Mouse (Mus musculus) midbrain, embryonic 16.5 days (tissue): Measurements from ENCODE around the gene Slc23a2. TPM values are rescaled to one million over a fixed set of nuclear protein-coding genes. Genes with fewer than 3 reads are reported as not detected.

Experiments
- ATAC-seq: fragments of 200-750 bp; cut with Nextera tagmentation; 2 replicates; pipeline ENCODE4 v1.8.0; 2017; ENCODE audit warnings: moderate TSS enrichment
- H3K27ac ChIP-seq: fragments of 300-500 bp; sonication (generic); 2 replicates; pipeline ENCODE4 v1.5.1; 2014; ENCODE audit warnings: mild to moderate bottlenecking, low read length, mixed read lengths
- H3K27me3 ChIP-seq: fragments of 300-500 bp; sonication (generic); 2 replicates; pipeline ENCODE4 v1.6.1; 2014; ENCODE audit warnings: low read depth, low read length, mixed read lengths; ENCODE audit not compliant: control insufficient read depth, insufficient read depth
- H3K36me3 ChIP-seq: fragments of 300-500 bp; sonication (generic); 2 replicates; pipeline ENCODE4 v1.6.1; 2014; ENCODE audit warnings: mild to moderate bottlenecking, low read length, moderate library complexity, mixed read lengths; ENCODE audit not compliant: control insufficient read depth, insufficient read depth
- H3K4me1 ChIP-seq: fragments of 300-500 bp; sonication (generic); 2 replicates; pipeline ENCODE4 v1.6.1; 2014; ENCODE audit warnings: mild to moderate bottlenecking, low read length, mixed read lengths; ENCODE audit not compliant: control insufficient read depth, insufficient read depth
- H3K4me2 ChIP-seq: fragments of 300-500 bp; sonication (generic); 2 replicates; pipeline ENCODE4 v1.6.1; 2014; ENCODE audit warnings: mild to moderate bottlenecking, low read length, mixed read lengths
- H3K4me3 ChIP-seq: fragments of 300-500 bp; sonication (generic); 2 replicates; pipeline ENCODE4 v1.5.1; 2014; ENCODE audit warnings: low read depth, mild to moderate bottlenecking, low read length, moderate library complexity, mixed read lengths
- H3K9ac ChIP-seq: fragments of 300-500 bp; sonication (generic); 2 replicates; pipeline ENCODE4 v1.6.1; 2014; ENCODE audit warnings: low read depth, low read length, mixed read lengths
- H3K9me3 ChIP-seq: fragments of 300-500 bp; sonication (generic); replicated peaks from 2 replicates; pipeline ENCODE4 v1.6.1; 2014; ENCODE audit warnings: mild to moderate bottlenecking, low read length, mixed read lengths; ENCODE audit not compliant: control insufficient read depth, poor library complexity, severe bottlenecking
- WGBS: fragments of 180-500 bp; shearing (Covaris S2); extraction: QIAGEN DNeasy Blood & Tissue Kit; methylation state at CpG from one replicate; pipeline ENCODE4 v1.1.7; 2014; 5-methylcytosine and 5-hydroxymethylcytosine counted together
- polyA plus RNA-seq: library from polyadenylated mRNA; unstranded; fragments of >200 nt; fragmentation: Nextera tagmentation; extraction: Ambion mirVana; gene quantifications from 2 replicates; pipeline ENCODE4 v1.2.1, GENCODE M21; 2015

Gene Slc23a2
- polyA plus RNA-seq, 1 experiment from 2014 or later = 37.9 TPM

DNA sequence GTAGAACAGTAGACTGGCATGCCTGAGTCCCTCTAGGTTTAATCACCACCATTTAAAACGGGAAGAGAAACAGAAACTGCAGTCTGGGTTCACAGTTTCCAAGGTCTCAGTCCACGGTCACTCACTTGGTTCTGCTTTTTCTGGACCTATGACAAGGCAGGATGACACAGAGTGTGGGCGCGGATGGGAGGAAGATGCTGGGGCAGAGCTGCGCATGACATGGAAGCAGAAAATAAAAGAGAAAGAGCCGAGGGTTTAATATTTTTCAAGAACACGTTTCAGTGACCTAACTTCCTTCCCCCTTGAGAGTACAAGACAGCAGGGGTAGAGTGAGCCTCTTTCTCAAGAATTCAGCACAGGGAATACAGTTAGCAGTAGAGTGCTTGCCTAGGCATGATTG, 24.2 kb upstream of the Slc23a2 start:
- H3K4me3 ChIP-seq = no peak overlapping the region
- H3K27me3 ChIP-seq = no peaks in the 10 kb centered on the region
- no peaks in the 10 kb centered on the region for H3K36me3 ChIP-seq
- 89% methylated on average over 7 of the region's 7 CpGs for WGBS
- no peaks in the 10 kb centered on the region for H3K4me1 ChIP-seq
- ATAC-seq = no peak
- no peak overlapping the region for H3K27ac ChIP-seq
- H3K4me2 ChIP-seq = no peak overlapping the region
- H3K9me3 ChIP-seq = no peaks in the 10 kb centered on the region
- H3K9ac ChIP-seq = no peak overlapping the region

DNA sequence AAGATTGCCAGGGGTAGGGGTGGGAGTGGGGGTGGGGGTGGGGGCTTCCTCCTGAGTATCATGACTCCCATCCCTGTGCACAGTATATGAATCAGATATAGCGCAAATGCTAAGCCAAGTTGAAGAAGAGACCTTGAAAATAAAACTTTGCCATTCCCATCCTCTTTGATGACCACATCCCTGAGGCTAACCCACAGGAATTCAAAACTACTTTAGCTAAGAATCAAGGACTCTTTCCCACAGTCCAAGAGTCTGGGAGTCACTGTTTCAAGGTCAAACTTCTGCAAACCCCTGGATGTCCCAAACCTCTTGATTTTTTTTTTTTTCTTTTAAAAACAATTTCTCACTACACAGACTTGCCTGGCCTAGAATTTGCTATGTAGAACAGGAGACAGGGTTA, 18.7 kb upstream of the Slc23a2 start:
- Histone ChIP-seq H3K27me3 (no peaks in the 10 kb centered on the region), H3K4me3 (no peak overlapping the region), H3K4me2 (no peak overlapping the region), H3K36me3 (no peaks in the 10 kb centered on the region), H3K4me1 (no peaks in the 10 kb centered on the region), H3K9ac (no peak overlapping the region), H3K9me3 (no peaks in the 10 kb centered on the region), H3K27ac (no peak overlapping the region)
- WGBS = 100% methylated on average over 1 of the region's 1 CpGs
- no peak for ATAC-seq

- 69% methylated on average over 4 of the region's 4 CpGs for WGBS
- H3K4me3 ChIP-seq = no peak overlapping the region
- no peak for ATAC-seq
Observed at GRCm38 (mm10) chr2:132157482-132157881, 12.6 kb upstream of the Slc23a2 start.

GRCm38 (mm10) chr2:132152670-132153069, 7.8 kb upstream of the Slc23a2 start:
- WGBS = 60% methylated on average over 5 of the region's 5 CpGs

More at GRCm38 (mm10) chr2:132157482-132157881, 12.6 kb upstream of the Slc23a2 start:
- Histone ChIP-seq H3K27ac (no peak overlapping the region), H3K27me3 (no peaks in the 10 kb centered on the region), H3K9me3 (no peaks in the 10 kb centered on the region), H3K4me1 (no peaks in the 10 kb centered on the region), H3K4me2 (no peak overlapping the region), H3K36me3 (no peaks in the 10 kb centered on the region), H3K9ac (no peak overlapping the region)

DNA sequence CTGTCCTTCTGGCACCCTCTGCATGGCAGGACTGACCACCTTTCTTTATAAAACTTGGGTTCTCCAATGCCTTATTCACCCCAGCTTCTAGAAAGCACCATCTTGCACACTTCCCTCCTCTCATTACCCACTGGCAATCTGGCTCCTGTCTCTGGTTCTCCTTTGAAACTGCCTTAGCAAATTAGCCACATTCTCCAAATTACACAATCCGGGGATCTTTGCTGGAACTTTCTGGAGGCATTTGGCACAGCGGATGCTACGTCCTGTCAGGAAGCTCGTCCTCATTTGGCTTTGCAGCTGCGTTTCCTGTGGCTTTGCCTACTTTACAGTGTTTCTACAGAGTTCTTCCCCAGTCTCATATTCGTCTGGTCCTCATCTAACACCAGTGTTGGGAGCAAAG, 6.7 kb upstream of the Slc23a2 start:
- H3K4me2 ChIP-seq = no peak overlapping the region
- no peaks in the 10 kb centered on the region for H3K27me3 ChIP-seq
- H3K9ac ChIP-seq = no peak overlapping the region
- ATAC-seq = no peak
- H3K9me3 ChIP-seq = no peaks in the 10 kb centered on the region
- H3K36me3 ChIP-seq = no peaks in the 10 kb centered on the region
- no peak overlapping the region for H3K4me3 ChIP-seq
- H3K27ac ChIP-seq = no peak overlapping the region
- no peaks in the 10 kb centered on the region for H3K4me1 ChIP-seq
- WGBS = 85% methylated on average over 6 of the region's 6 CpGs

More at GRCm38 (mm10) chr2:132152670-132153069, 7.8 kb upstream of the Slc23a2 start:
- Histone ChIP-seq H3K27me3 (no peaks in the 10 kb centered on the region), H3K36me3 (no peaks in the 10 kb centered on the region), H3K4me3 (no peak overlapping the region), H3K4me2 (no peak overlapping the region), H3K9me3 (no peaks in the 10 kb centered on the region), H3K9ac (no peak overlapping the region), H3K4me1 (no peaks in the 10 kb centered on the region), H3K27ac (no peak overlapping the region)
- ATAC-seq = no peak

DNA sequence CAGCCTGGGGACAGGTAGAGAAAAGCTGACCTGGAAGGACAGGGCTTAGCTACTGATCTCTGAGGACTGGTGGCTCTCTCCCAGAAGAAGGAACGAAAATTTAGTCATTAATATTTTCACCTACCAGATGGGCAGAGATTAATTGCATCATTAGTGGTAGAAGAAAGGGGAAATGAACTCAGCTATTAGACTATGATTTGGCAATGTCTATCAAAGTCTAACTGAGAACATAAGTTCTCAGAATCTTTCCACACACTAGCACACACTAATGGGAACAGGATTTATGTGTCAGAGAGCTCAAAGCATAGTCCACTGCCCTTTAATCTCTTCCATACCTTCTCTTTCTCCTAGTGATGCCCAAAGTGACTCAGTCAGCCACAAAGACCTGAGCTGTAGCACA, 6.0 kb upstream of the Slc23a2 start:
- 59% methylated on average over 1 of the region's 1 CpGs for WGBS
- no peak for ATAC-seq
- H3K4me3 ChIP-seq = no peak overlapping the region
- H3K9ac ChIP-seq = no peak overlapping the region
- H3K27me3 ChIP-seq = no peaks in the 10 kb centered on the region
- no peaks in the 10 kb centered on the region for H3K36me3 ChIP-seq
- H3K27ac ChIP-seq = no peak overlapping the region
- H3K4me1 ChIP-seq = peaks cover under 1% of the 10 kb centered on the region
- no peak overlapping the region for H3K4me2 ChIP-seq
- H3K9me3 ChIP-seq = no peaks in the 10 kb centered on the region

- Histone ChIP-seq H3K27me3 (no peaks in the 10 kb centered on the region), H3K4me3 (no peak overlapping the region), H3K36me3 (no peaks in the 10 kb centered on the region), H3K9me3 (no peaks in the 10 kb centered on the region), H3K27ac (no peak overlapping the region), H3K4me2 (no peak overlapping the region), H3K9ac (no peak overlapping the region), H3K4me1 (peaks cover 21% of the 10 kb centered on the region)
- ATAC-seq = no peak
- 45% methylated on average over 4 of the region's 4 CpGs for WGBS
Observed at GRCm38 (mm10) chr2:132146502-132146901, 1.6 kb upstream of the Slc23a2 start.

GRCm38 (mm10) chr2:132143943-132144927, 673 bp downstream of the Slc23a2 start:
- ATAC-seq = peak; percentile 50
- H3K9ac ChIP-seq = peak overlapping the region; percentile 97
- peaks cover 21% of the 10 kb centered on the region for H3K4me1 ChIP-seq
- H3K9me3 ChIP-seq = no peaks in the 10 kb centered on the region
- H3K27me3 ChIP-seq = no peaks in the 10 kb centered on the region
- WGBS = 2% methylated on average over 41 of the region's 66 CpGs
- H3K36me3 ChIP-seq = no peaks in the 10 kb centered on the region
- H3K4me3 ChIP-seq = peak overlapping the region; percentile 93
- peak overlapping the region; percentile 95 for H3K4me2 ChIP-seq
- peak overlapping the region; percentile 88 for H3K27ac ChIP-seq

GRCm38 (mm10) chr2:132142606-132143005, 2.3 kb downstream of the Slc23a2 start:
- H3K36me3 ChIP-seq = no peaks in the 10 kb centered on the region
- H3K4me3 ChIP-seq = no peak overlapping the region
- no peak for ATAC-seq
- no peaks in the 10 kb centered on the region for H3K27me3 ChIP-seq
- no peak overlapping the region for H3K4me2 ChIP-seq
- H3K9ac ChIP-seq = no peak overlapping the region
- no peaks in the 10 kb centered on the region for H3K9me3 ChIP-seq
- H3K27ac ChIP-seq = no peak overlapping the region
- H3K4me1 ChIP-seq = peaks cover 21% of the 10 kb centered on the region
- 91% methylated on average over 8 of the region's 8 CpGs for WGBS
